Mouse (Mus musculus) testis, adult 10 weeks (tissue): ENCODE measurements around the gene Lin7b. TPM values are rescaled to one million over a fixed set of nuclear protein-coding genes. Genes with fewer than 3 reads are reported as not detected.

Experiments used
- polyA plus RNA-seq: library from polyadenylated mRNA; stranded (reverse); fragments of 350-450 nt; fragmentation: Illumina TruSeq; extraction: RNeasy Lipid Tissue Mini Kit (QIAGEN cat#74804); gene quantifications from one replicate; pipeline ENCODE4 v1.2.3, GENCODE M21; 2014; ENCODE audit warnings: low read depth, low replicate concordance

Gene Lin7b
- polyA plus RNA-seq: 0.39 TPM

DNA sequence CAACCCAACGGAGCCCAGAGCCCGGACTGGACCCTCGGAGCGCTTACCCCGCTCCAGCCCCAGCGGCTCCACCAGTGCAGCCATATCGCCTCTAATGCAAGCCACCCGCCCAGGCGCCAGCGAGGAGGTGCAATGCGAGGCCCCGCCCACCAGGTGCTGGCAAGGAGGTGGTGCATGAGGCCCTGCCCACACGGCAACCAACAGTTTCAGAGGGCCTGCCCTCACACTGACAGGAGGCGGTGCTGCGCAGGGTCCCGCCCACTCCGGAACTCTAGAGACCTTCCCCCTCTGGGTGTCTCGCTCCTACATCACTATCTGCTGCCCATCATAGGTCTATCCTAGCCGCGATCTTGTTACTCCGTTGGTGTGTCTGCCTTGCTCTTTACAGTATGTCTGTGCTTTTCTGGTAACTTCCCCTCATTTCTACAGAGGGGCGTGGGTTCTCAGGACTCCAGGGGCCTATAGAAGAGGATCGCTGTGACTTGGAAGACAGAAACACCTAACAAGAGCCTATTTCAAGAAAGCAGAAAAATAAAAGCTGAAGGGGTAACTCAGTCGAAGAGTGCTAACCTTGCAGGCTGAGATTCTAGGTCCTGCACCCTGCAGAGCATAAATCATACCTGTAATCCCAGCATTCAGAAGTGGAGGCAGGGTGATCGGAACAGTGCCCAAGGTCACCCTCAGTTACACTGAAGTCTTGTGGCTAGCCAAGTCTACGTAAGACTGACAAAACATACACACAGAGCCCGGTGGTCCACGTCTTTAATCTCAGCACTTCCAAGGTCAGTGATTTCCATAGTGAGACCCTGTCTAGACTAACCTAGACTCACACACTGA is at the start of gene Lin7b:
Gene Lin7b, minus strand, starts transcription at position 109 of the 837 bp plus-strand sequence.

DNA sequence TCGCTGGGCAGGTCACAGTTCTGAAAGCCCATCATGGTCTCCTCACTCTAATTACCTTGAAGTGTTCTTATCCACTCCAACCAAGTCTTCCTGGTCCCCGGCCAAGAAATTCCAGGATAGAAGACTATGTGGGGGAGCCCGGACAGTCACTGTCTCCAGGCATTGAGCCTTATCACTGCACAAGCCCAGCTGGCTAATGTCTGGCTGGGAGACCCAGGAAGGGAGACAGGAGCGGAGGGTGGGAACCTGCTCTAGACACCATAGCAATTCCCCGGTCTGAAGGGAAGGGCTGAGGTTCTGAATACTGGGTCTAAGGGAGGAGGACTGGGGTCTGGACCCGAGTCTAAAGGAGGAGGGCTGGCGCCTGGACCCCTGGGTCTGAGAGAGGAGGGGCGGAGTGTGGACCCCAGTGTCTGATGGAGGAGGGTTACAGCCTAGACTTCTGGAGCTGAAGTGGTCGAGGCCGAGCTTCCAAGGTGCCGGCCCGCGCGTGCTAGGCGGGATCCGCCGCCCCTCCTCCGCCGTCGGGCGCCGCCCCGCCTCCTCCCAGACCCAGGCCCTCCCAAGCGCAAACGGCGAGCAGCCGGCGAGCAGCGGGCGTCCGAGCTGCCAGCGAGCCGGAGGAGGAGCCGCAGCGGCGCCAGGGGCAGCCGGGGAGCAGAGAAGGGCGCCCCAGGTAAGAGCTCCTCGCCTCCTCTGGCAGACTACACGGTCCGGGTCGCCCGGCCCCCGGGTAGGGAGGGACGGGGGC is 42.9 kb upstream of the Lin7b start, which contains the start of gene Ntf5:
Gene Ntf5, plus strand, starts transcription at position 583 of the 751 bp plus-strand sequence.

DNA sequence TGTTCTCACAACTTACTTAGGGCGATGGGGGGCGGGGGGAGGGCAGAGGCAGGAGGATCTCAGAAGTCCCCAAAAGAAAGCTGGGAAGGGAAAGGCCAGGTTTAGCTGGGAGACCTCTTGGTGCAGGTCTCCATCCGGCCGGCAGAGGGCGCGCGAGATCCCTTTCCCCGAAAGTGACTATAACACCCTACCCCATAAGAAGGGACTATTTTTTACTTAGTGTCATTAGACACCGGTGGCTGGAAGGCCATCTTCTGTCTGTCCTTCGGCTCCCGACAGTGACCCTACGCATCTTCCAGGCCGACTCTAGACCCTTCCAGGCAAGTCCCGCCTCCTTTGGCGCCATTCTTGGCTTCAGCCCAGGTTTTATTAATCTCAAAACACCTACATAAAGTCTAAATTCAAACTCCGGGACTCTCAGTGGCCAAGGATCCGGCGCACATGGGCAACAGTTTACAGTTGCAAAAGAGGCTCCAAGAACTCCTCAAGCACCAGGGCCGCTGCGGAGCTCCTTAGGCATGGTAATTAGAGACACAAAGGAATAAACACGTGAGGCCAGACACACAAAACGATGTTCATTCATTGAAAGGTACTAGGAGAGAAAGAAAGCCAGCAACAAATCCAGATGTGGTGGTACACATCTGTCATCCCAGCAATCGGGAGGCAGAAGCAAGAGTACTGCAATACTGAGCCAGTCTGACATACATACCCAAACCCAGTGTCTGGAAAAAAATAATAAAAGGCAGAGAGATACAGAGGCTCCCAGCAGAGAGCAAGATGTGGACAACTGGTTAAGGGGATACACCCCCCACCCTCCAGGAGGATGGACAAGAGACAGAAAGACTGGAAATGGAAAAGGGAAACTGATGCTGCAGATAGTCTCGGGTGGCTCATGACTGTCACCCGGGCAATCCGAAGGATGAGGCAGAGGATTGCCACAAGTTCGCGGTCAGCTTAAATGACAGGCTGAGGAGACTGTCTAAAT is 35.0 kb upstream of the Lin7b start, which contains the start of gene Kcna7:
Gene Kcna7, plus strand, starts transcription at position 563 of the 985 bp plus-strand sequence.

DNA sequence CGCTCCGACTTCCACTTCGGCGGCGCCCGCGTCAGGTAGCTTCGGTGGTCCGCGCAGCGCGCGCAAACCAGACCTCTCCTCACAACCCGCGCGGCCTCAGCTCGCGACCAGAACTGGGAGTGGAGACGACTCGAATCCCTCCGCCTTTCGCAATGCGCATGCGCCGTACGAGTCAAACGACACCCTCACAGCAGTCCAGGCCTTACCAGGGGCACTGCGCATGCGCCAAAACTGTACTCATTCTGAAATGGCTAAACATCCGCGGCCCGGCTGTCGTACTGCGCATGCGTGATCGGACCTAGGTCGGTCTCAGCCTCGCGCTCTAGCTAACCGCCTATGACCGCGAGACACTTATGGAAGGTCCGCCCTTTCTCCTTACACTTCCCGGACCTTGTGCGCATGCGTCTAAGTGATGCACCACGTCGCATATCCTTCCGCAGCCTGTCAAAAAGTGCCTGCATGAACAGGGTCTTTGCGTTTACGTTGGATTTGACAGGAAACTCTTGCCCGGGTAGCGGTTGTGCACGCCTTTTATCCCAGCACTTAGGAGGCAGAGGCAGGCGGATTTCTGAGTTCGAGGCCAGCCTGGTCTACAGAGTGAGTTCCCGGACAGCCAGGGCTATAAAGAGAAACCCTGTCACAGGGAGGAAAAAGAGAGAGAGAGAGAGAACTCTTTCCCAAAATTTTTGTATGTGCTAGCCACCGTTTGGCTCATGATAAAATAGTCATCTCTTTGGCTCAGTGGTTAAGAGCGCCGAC is 25.4 kb upstream of the Lin7b start, which contains the start of gene Snrnp70:
Gene Snrnp70, minus strand, starts transcription at position 165 of the 759 bp plus-strand sequence.

DNA sequence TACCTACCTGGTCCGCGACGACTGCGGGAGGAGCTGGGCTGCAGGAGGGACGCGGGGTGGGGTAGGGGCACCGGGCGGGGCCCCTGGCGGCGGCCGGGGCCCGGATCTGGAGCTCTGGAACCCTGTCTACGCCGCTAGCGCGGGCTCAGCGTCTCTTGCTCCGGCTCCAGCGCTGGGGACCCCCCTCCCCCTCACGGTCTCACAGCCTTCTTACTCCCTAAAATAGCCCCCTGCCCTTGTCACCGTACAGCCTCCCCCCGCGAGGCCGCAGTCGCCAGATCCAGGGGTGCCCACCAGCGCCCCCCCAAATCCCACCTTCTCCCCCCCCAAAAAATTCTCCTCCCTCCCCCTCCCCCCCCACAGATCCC is 3.7 kb downstream of the Lin7b start, which contains the start of gene Ppfia3:
Gene Ppfia3, minus strand, starts transcription at position 368 of the 368 bp plus-strand sequence.

DNA sequence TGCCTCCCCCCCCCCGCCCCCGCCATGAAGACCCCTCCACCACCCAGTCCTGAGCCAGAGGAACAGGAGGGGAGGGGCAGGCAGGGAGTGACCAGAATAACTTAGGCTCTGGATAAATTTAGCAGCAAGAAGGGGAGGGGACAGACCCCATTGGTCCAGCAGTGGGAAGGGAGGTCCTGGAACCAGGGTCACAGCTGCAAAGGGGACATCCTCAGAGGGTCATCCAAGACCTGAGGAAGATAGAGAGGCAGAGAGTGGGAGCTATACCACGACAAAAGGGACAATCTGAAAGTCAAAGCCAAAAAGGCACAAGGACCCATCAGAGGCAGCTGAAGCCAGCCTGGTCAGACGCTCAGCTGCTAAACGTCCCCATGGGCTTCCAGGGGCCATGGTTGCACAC is 35.3 kb downstream of the Lin7b start, which contains the start of gene Hrc:
Gene Hrc, plus strand, starts transcription at position 235 of the 400 bp plus-strand sequence.

DNA sequence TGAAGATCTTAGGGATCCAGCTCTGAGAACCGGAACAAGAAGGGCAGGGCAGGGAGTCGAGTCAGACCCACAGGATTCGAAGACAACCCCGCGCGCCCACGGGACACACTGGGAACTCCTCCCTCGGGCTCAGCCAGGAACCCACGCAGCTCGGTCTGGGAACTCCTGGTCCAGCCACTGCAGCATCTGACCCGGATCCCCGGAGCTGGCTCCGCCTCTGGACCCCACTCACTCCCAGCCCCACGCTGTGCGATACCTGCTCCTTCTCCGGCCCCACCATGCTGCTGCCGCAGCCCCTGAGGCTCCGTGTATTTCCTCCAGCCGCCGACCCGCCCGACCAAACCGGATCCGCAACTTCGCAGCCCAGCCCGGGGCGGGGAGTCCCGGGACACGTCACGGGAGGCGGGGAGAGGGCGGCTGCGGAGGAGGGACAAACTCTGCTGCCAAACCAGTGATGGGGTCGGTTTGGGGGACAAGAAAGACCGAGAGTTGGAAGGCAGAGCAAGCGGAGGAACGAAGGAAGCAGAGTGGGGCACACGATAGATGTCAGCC is 36.9 kb downstream of the Lin7b start, which contains the start of gene Trpm4:
Gene Trpm4, minus strand, starts transcription at position 350 of the 552 bp plus-strand sequence.

Other genes starting within 250 kb of the Lin7b start
- gene Rps11, start 246.1 kb downstream of the Lin7b start, polyA plus RNA-seq: 157 TPM
- 133 TPM for gene Rpl13a, start 241.8 kb downstream of the Lin7b start, polyA plus RNA-seq
- not detected for gene Gm45713, start 234.4 kb downstream of the Lin7b start, polyA plus RNA-seq
- 1.5 TPM for gene Flt3l, start 234.2 kb downstream of the Lin7b start, polyA plus RNA-seq
- gene Pih1d1, start 216.3 kb downstream of the Lin7b start, polyA plus RNA-seq: 10.2 TPM
- 1.1 TPM for gene Aldh16a1, start 216.0 kb downstream of the Lin7b start, polyA plus RNA-seq
- gene Slc17a7, start 206.6 kb downstream of the Lin7b start, polyA plus RNA-seq: 2.7 TPM
- gene Gfy, start 191.0 kb downstream of the Lin7b start, polyA plus RNA-seq: 3.5 TPM
- gene Pth2, start 189.6 kb downstream of the Lin7b start, polyA plus RNA-seq: not detected
- gene Ccdc155, start 165.7 kb downstream of the Lin7b start, polyA plus RNA-seq: 0.49 TPM
- 186 TPM for gene Dkkl1, start 158.4 kb downstream of the Lin7b start, polyA plus RNA-seq
- 2.0 TPM for gene Tead2, start 154.8 kb downstream of the Lin7b start, polyA plus RNA-seq
- gene Cd37, start 131.5 kb downstream of the Lin7b start, polyA plus RNA-seq: 0.70 TPM
- gene Slc6a16, start 129.5 kb downstream of the Lin7b start, polyA plus RNA-seq: 10.2 TPM
- 50.8 TPM for gene Slc6a21, start 93.1 kb downstream of the Lin7b start, polyA plus RNA-seq
- 0.74 TPM for gene Trpm4, start 36.8 kb downstream of the Lin7b start, polyA plus RNA-seq
- 0.08 TPM for gene Hrc, start 35.3 kb downstream of the Lin7b start, polyA plus RNA-seq
- not detected for gene Ppfia3, start 3.6 kb downstream of the Lin7b start, polyA plus RNA-seq
- gene Snrnp70, start 25.2 kb upstream of the Lin7b start, polyA plus RNA-seq: 109 TPM
- gene Kcna7, start 35.1 kb upstream of the Lin7b start, polyA plus RNA-seq: not detected
- gene Ntf5, start 43.1 kb upstream of the Lin7b start, polyA plus RNA-seq: 0.43 TPM
- gene Lhb, start 50.2 kb upstream of the Lin7b start, polyA plus RNA-seq: 0.36 TPM
- 0.24 TPM for gene Gys1, start 64.3 kb upstream of the Lin7b start, polyA plus RNA-seq
- 7.8 TPM for gene Ruvbl2, start 67.5 kb upstream of the Lin7b start, polyA plus RNA-seq
- gene Ftl1, start 89.3 kb upstream of the Lin7b start, polyA plus RNA-seq: 0.38 TPM
- gene Bax, start 96.3 kb upstream of the Lin7b start, polyA plus RNA-seq: 0.29 TPM
- 121 TPM for gene Tulp2, start 111.3 kb upstream of the Lin7b start, polyA plus RNA-seq
- not detected for gene Gm45808, start 116.2 kb upstream of the Lin7b start, polyA plus RNA-seq
- 6.7 TPM for gene Dhdh, start 118.2 kb upstream of the Lin7b start, polyA plus RNA-seq
- 18.8 TPM for gene Nucb1, start 139.8 kb upstream of the Lin7b start, polyA plus RNA-seq
- 0.73 TPM for gene Ppp1r15a, start 155.7 kb upstream of the Lin7b start, polyA plus RNA-seq
- 2.1 TPM for gene Plekha4, start 155.7 kb upstream of the Lin7b start, polyA plus RNA-seq
- gene Hsd17b14, start 184.3 kb upstream of the Lin7b start, polyA plus RNA-seq: not detected
- 4.4 TPM for gene Bcat2, start 199.6 kb upstream of the Lin7b start, polyA plus RNA-seq
- gene Fgf21, start 244.9 kb upstream of the Lin7b start, polyA plus RNA-seq: not detected
- gene Fut1, start 246.7 kb upstream of the Lin7b start, polyA plus RNA-seq: not detected